Mouse (Mus musculus) brain, adult 2 months (tissue): ENCODE data around the gene Fev.

ENCODE experiments used
- DNase-seq: peaks from one replicate; pipeline ENCODE4 v3.0.0; 2011; ENCODE audit warnings: low read depth, low spot score

The Fev gene

DNA sequence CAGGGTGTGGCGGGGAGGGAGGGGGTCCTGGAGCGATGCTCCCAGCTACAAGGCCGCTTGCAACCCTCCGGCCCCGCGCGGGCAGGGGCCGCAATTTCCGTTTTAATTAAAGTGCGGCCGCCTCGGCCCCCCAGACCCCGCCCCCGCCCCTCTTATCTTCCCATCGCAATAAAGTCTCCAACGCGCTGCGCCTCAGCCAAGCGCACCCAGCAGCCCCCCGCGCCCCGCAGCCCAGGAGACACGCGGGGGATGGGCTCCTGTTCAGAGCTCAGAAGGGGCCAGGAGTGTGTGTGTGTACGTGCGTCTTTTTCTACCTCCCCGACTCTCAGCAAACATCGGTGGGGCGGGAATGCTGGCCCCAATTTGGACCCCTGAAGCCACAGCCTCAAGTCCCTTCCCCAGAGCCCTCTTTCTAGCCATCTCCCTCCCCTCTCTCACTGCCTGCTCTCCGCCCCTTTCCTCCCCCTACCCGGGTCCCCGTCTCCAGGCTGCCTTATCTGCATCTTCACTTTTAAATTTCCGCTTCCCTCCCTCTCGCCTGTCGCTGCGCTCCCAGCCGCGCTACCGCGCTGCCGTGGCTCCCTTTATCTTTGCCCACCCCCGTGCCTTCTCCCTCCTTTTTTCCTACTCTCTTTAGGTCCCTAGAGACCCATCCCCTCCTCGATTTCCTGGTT, at the start of gene Fev:
Gene Fev, minus strand, starts transcription at position 51 of the 674 bp plus-strand sequence.
- DNase-seq = no peak

DNA sequence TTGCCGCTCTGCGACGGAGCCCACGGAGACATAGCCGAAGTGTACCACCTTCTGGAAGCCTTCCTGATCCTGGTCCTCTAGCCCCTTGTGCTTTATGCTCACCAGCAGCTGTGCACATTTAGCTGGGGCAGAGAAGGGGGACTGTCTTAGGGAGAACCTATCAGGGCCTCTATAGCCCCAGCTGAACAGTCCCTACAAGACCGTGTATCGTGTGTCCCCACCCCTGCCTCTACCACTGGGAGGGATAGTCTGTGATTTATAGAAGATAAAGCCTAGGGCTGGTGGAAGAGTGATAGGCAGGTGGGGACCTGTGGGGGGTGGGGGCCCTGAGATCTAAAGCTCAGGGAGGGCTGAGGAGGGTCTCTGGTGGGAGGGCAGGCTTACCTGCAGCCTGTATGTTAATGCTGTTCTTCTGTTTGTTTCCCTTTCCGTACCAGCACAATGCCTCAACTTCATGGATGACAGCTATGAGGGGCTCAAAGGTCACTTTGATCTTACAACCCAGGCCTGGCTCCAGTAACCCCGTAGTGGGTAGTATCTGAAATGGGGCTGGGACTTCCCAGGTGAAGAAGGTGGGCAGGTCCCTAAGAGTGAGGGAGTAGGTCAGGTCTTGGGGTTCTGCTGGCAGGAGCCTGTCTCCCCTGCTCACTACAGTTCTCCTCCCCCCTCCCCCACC, 42.5 kb upstream of the Fev start:
- no peak for DNase-seq

DNA sequence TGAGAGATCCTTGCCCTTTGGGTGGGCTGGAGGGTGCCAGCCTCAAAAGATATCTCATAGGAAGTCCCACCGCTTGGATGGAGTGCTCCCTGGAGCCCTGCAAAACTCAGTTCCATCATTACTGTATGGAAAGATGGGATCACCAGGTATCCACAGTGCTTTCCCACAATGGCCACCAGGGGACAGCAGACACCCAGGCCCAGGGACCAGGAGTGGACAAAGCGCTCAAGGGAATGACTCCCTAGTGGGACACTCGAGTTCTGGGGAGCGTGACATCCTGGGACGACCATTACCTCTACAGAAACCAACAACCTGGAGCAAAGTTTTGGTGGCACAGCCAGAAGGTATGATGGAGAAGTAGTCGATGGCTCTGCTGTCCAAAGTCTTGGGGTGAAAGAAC, 41.5 kb upstream of the Fev start:
- DNase-seq = peak; percentile 52

DNA sequence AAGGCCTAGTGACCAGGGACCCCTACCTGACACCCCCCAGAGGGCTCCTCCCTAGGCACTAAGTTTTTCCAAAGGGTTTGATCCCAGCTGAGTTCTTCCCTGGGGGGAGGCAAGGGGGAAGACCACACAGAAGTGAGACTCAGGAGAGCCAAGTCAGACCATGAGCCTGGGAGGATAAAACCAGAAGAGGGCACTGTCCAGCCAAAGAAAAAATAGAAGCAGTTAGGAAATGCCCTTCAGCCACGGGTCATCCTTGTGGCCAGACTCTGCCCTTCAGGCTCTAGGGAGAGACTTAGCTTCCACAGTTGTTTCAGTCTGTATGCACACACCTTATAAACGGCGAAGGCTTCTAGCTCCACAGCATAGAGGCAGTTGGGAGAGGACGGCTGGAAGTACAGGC, 39.2 kb upstream of the Fev start:
- DNase-seq = no peak

DNA sequence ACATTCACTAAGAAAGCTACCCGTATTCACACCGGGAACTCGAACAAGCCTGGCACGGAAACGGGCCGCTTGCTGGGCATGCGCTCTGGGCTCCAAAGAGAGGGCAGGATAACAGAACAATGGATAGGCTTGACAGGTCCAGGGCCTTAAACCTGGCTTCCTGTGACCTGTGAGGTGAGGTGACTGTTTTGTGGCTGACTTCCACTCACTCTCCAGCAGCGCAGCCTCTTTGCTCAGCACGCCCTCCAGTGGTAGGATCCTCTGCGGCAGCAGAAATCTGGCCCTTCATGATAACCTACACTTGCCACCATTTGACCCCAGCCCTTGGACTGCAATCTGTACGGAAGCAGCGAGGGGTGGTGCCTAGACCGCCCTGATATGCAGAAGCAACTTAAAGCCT, 30.5 kb upstream of the Fev start:
- DNase-seq = no peak

DNA sequence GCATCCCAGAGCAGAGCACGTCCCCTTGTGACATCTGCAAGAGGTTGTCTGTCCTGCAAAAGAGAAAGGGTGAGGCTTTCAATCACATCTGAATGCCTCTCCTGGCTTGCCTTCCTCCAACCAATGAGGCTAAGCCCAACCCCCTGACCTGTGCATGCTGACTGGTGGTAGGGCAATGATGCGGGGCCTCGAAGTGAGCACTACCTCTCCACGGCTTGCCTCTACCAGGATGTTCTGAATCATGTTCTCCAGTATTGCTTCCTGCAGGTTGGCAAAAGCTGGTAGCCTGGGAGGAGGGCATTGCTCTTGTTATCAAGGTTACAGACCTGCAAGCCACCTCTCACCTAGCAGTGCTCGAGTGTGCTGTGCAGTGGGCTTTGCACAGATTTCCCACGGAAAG, 17.0 kb upstream of the Fev start:
- DNase-seq = no peak

DNA sequence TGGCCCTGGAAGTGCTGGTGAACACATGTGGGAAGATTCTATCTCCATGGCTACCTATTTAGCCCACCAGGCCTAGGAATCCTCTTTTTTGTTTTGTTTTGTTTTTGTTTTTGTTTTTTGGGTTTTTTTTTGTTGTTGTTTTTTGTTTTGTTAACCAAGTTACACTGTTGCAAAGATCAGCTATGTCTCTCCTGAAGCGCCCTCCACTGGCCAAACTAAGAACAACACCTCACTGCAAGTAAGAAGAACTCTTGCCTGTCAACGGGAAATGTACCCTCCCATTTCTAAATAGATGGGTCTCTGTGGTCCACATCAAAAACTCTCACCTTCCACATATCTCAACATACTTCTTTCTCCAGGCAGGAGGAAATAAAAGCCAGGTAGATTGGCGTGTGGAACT, 16.5 kb upstream of the Fev start:
- peak; percentile 86 for DNase-seq

DNA sequence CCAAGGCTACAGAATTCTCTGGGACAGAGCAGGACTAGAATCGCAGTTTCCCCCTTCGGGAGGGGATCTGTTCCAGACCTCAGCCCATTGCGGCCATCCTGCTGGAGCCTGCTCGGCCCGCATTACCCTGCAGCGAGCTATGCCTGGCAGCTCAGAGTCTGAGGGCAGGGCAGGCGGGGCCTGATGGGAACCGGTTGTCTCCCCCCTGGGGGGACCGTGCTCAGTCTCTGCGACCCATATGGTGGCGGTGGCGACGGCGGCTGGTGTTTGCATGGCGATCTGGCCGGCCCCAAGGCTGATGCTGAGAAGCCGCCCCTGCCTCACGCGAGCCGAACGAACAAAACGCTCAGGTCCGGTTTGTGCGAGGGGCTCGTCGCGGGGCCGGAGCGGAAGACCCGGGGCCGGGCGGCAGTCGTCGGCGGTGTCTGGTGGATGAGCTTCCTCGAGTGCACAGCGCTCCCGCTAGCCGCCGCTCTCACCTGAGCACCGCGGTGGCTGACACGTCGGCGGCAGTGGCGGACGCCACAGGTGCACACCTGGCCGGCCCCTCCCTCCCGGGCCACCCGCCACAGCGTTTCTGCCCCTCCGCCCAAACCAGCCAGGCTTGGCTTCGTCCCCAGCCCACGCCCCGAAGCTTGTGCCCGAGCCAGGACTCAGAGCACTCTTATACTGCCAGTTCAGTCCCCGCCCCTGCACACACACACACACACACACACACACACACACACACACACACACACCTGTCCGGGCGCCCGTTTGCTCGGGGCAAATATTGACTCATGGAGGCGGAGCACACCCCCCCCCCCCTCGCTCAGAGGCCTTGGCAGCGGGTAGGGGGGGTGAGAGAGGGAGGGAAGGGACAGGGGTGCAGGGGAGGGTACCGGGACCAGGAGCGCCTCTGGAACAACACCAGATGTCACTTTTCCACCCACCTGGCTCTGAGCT, 15.4 kb upstream of the Fev start:
- no peak for DNase-seq

DNA sequence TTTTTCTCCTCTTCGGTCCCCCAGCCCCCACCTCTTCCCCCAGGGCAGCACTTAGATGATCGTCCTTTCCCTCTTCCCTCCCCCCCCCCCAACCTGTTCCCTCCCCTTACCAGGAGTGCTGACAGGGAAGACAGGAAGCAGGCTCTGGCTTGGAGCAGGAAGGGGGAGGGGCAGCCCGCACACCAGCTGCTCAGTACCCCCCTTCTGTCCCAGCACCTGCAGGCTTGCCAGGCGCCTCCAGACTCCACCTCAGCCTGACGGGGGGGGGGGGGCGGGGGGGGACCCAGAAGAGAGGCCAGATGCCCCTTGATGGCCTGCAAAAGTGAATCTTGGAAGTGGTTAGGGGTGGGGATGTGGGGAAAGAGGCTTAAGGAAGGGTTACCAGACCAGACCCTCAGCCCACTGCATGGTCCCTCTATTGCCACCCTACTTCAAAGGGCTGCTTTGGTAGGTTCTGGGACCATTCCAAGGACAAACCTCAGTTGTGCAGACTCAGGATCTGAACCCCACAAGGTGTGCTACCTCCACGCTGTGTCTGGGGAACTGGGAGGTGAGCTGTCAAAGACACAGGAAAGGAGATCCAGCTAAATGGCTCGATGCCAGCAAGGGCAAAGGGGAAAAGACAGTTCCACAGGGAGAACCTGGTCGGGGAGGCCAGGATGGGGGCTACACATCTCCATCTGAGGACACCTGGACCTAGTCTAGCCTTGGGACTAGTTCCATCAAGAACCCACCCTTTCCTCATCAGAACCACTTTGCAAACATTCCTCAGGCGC, 13.6 kb upstream of the Fev start:
- no peak for DNase-seq

DNA sequence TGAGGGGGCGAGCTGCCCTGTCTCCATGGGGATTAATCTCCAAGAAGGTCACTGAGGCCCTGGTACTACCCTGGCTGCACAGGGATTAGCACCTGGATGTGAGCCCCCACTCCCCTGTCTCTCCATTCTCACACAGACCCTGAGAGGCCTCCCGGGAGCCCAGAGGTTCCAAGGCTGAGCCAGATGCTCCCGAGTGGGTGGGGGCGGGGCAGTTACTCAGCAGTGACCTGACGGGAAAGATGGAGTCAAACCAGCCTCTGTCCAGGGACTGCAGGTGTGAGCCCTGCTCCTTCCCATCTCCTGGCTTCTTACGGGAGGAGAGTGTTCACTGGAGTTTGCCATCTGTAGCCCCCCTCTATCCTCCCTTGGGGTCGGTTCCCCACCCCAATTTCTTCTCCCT, 12.8 kb upstream of the Fev start:
- no peak for DNase-seq

DNA sequence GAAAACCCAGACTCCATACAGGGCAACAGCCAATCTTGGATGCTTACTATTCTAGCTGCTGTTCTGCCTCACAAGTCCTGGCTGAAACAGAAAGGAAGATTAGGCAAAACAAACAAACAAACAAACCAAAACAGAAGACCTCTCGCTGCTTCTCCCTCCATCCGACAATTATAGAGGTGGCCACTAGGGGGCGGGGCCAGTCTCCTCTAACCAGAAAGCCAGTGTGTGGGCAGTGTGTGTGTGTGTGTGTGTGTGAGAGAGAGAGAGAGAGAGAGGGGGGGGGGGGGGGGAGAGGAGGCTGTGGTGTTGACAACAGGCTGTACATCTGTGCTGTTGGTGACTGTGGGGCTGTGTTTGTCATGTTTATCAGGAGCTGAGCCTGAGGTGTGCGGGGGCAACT, 9.7 kb upstream of the Fev start:
- peak; percentile 84 for DNase-seq

DNA sequence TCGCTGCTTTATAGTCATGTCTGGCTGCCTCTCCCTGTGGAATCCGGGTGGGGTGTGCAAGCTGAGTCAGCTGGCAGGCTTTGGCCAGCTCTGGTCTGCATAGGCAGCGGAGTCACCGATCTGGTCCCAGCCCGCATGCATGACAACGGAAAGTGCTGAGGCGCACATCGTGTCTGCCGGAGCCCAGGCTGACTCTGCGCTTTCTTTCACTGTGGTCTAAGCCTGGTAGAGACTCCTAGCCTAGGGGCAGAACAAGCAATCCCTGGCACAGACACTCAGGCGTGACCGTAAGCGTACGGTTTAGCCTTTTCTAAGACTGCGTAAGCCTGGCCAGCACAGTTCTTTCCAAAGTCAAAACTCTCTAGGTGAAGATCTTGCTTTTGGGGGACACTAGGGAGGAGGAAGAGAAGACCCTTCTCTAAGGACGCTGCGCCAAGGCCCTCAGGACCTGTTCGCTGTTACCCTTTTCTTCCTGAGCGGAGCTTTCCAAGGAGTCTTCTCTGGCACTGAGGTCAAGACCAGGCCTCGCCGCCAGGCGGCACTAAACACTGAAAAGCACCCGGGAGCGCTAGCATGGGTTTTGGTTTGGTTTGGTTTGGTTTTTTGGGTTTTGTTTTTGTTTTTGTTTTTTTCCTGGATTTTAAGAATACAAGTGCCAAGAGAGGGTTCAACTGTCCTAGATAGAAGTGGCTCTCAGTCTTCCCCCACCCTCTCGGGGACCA, 8.1 kb upstream of the Fev start, which contains the start of gene Cryba2:
Gene Cryba2, minus strand, starts transcription at position 10 of the 722 bp plus-strand sequence.
- peak; percentile 71 for DNase-seq

DNA sequence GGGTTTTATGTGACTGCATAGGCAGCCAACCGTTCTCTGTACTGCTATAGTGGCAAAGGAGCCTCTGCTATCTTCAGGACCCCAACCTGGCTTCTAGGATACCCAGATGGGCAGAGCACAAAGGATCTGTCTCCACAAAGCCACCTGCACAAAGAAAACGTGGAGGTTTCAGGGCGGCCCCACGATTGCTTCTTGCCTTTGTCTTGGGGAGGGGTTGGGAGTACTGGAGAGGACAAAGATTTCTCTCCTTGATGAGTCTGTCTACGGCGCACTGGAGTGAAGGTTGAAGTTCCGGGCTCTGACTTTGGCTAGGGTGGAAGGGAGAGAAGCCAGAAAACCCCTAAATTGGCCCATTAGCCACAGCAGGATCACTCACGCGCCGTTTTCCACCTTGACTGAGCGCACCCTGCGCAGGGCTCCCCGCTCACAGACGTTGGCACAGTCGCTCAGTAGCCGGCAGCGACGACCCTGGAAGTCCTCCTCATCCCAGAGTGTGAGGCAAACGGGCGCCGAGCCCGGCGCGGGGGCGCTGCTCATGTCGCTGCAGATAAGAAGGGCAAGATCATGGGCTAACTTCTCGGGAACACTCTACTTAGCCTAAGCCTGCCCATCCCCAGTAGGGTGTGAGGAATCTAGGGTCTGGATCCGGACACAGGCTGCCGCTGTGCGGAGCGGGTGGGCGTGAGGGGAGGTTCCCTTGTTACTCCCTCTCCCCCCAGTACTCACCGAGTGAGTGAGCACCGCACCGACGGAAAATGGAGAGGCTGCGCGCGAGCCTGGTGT, 7.3 kb upstream of the Fev start:
- DNase-seq = no peak

DNA sequence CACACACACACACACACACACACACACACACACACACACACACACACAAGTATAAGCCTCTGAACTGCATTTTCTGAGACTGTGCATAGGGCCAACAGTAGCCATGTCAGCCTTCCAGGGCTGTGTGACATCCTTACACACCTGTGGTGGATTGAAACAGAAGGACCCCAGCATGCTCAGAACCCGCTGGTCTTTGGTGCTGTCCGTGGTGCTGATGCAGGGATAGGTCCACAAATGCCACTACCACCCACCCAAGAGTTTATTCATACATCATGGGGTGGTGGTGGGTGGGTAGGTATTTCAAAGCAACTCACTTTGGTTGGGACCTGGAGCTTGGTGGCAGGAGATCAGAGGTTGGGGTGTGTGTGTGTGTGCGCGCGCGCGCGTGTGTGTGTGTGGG, 6.3 kb upstream of the Fev start:
- DNase-seq = no peak

DNA sequence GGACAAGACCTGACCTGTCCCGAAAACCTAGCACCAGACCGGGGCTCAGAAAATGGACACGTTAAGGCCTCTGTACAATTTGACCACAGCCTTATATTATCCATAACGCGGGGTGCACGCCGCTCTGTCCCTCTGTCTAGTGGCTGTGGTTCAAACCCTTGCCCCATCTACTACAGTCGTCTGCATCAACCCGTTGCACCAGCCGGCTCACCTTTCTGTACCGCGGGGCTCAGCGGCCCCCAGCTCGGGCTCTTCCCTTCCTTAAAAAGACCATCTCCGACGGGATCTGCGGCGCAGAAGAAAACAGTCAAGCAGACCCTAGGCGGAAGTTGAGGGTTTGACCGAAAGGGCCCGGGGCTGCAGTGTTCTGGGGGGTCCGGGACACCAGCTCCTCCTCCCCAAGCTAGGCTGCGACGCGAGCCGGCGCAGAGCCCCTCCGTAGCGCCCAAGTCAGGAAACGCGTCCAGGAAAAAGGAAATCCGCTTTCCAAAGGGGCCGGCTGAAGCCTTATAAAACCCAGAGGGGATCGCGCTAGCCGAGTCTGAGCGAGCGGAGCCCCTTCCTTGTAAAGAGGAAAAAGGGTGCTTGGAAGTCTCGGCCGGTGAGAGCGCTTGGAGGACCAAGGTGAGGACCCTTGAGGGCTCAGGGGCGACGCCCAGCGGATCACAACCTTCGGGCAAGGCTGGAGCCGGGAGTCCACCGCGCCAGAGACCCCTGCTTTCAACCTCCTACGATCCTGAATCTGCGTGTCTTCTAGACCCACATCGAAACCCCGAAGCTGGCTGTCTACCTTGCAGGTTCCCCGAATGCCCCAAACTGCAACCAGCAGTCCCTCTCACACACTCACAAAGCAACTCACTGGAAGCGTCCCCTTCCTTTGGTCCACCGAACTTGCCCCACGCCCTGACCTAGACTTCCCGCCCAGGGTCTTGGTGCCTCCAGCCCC, 750 bp downstream of the Fev start:
- DNase-seq = no peak

DNA sequence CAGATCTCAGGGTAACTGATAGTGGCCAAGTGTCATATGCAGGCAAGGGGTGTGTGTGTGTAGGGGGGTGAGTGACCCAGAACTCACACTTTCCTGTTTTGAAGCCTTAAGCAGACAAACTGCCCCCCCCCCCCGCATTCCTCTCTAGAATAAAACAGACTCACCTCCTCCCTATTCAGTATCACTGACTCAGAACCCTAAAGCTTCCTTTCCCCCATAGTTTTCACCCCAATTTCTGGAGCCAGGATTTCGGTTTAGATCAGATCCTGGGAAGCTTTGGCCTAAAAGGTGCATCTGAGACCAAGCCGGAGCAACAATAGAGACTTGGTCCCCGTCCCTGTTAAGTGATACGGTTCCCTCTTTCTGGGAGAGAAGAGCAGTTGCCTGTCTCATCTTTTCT, 1.8 kb downstream of the Fev start:
- no peak for DNase-seq

DNA sequence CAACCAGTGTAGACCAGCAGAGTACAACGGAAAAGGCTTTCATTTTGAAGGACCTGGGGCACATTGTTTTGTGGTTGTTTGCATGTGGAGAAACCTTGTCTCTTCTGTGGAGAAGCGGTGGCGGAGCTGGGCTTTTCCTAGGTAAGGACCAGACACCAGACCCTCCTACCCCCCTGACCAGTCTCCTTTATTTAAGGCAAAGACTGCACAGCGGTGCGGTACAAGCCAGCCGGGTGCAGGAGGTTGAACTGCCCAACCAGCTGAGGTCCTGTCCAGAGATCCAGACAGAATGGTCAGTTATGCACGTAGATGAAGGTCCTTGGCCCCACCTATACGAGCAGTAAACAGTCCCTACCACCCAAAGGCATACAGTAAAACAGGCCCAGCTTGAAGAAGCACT, 2.4 kb downstream of the Fev start:
- DNase-seq = no peak

DNA sequence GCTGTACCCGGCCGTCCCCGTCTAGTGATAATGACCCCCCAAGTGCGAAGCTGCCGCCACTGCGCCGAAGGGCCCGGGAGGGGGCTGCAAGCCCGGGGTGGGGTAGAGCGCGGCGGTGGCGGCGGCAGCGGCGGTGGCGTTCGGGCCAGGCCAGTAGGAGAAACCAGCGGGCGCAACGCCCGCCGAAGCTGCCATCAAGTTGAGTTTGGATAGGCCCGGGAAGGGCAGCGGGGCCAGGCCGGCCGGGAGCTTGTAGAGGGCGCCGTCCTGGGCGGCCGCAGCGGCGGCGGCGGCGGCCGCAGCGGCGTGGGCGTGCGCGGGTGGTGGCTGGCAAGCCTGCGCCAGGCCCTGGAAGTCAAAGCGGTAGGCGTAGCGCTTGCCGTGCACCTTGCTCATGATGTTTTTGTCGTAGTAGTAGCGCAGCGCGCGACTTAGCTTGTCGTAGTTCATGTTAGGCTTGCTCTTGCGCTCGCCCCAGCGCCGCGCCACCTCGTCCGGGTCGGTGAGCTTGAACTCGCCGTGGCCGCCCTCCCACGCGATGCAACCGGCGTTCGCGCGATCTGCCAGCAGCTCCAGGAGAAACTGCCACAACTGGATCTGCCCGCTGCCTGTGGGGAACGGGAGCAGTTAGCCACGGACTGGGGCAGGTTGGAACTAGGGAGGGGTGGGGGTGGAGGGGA, 3.0 kb downstream of the Fev start:
- peak; percentile 53 for DNase-seq
